Mouse (Mus musculus): ENCODE data around the gene Shc3. TPM values are rescaled to one million over a fixed set of nuclear protein-coding genes. Genes with fewer than 3 reads are reported as not detected.

Gene Shc3
- polyA plus RNA-seq, 1 experiment from 2014 or later = 0.46 TPM

DNA sequence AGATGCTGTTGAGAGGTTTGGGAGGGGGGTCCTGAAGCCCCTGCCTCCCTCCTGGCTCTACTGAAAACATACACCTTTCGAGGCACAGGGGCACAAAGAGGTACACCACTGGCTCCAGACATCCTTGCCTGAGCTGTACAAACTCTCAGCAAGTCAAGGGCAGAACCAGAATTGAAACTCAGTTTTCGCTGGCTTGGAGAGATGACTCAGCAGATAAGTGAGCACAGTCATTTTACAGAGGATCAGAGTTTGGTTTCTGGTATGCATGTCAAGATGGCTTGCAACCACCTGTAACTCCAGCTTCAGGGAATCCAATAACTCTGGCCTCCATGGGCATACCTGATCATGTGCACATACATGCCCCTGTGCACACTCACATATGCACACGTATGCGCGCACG is 79.0 kb downstream of the Shc3 start:
- Histone ChIP-seq H3K4me2 (replicated peaks; ENCODE audit: low read depth, low read length) (no peak overlapping the region), H3K9me3 (ENCODE audit: control insufficient read depth, low read depth, low read length) (no peaks in the 10 kb centered on the region), H3K27me3 (ENCODE audit: control insufficient read depth, insufficient read depth, low read length) (no peaks in the 10 kb centered on the region), H3K36me3 (ENCODE audit: control insufficient read depth, insufficient read depth, low read length) (no peaks in the 10 kb centered on the region), H3K27ac (ENCODE audit: low read length) (no peak overlapping the region), H3K9ac (replicated peaks; ENCODE audit: low read depth, low read length) (no peak overlapping the region), H3K4me1 (ENCODE audit: control insufficient read depth, insufficient read depth, low read length) (no peaks in the 10 kb centered on the region), H3K4me3 (ENCODE audit: low read depth, low read length) (no peak overlapping the region)
- no peak for ATAC-seq (ENCODE audit: insufficient number of reproducible peaks, insufficient read depth, low FRiP score, low read depth)
- 91% methylated on average over 6 of the region's 6 CpGs for WGBS

DNA sequence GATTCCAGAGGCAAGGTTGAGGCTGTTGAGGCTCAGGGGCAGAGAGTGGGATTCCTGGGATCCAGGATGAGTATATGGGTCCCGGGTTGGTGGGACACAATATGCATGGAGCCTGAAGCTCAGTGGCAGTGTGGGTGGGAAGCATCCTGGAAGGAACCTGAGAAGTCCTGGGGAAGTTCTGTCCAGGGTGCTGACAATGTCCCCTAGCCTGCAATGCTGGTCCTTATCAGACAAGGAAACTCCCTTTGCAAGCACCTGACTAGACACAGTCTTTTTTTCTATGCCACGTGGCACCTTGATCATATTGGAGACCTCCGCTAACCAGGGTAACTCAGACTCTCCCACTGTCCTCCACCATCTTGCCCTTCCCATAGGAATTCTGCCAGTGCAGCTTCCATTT is 80.3 kb downstream of the Shc3 start:
- ATAC-seq (ENCODE audit: insufficient number of reproducible peaks, insufficient read depth, low FRiP score, low read depth) = no peak
- H3K4me1 ChIP-seq (ENCODE audit: control insufficient read depth, insufficient read depth, low read length) = no peaks in the 10 kb centered on the region
- no peak overlapping the region for H3K27ac ChIP-seq (ENCODE audit: low read length)
- H3K4me2 ChIP-seq (replicated peaks; ENCODE audit: low read depth, low read length) = no peak overlapping the region
- no peak overlapping the region for H3K9ac ChIP-seq (replicated peaks; ENCODE audit: low read depth, low read length)
- H3K9me3 ChIP-seq (ENCODE audit: control insufficient read depth, low read depth, low read length) = no peaks in the 10 kb centered on the region
- no peaks in the 10 kb centered on the region for H3K27me3 ChIP-seq (ENCODE audit: control insufficient read depth, insufficient read depth, low read length)
- H3K4me3 ChIP-seq (ENCODE audit: low read depth, low read length) = no peak overlapping the region
- 65% methylated on average over 3 of the region's 3 CpGs for WGBS
- no peaks in the 10 kb centered on the region for H3K36me3 ChIP-seq (ENCODE audit: control insufficient read depth, insufficient read depth, low read length)

DNA sequence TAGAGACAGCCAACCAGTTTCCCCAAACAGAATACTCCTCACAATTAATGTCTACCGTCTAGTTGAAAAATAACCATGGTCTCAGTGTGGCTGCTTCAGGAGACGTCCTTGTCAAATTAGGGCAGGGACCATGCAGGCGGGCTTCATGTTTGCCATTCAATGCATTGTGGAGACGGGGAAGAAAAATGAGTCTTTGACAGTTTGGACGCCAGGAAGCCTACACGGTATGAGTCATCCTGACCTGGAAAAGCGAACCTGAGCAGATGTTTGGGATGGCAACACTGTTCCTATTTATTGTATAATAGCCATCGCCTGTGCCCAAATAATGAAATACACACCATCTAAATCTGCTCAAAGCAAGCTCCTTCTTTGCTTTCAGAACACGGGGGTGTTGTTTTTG is 83.9 kb downstream of the Shc3 start:
- ATAC-seq (ENCODE audit: insufficient number of reproducible peaks, insufficient read depth, low FRiP score, low read depth) = no peak
- no peaks in the 10 kb centered on the region for H3K4me1 ChIP-seq (ENCODE audit: control insufficient read depth, insufficient read depth, low read length)
- H3K27ac ChIP-seq (ENCODE audit: low read length) = no peak overlapping the region
- H3K36me3 ChIP-seq (ENCODE audit: control insufficient read depth, insufficient read depth, low read length) = no peaks in the 10 kb centered on the region
- no peaks in the 10 kb centered on the region for H3K27me3 ChIP-seq (ENCODE audit: control insufficient read depth, insufficient read depth, low read length)
- H3K4me3 ChIP-seq (ENCODE audit: low read depth, low read length) = no peak overlapping the region
- no peak overlapping the region for H3K9ac ChIP-seq (replicated peaks; ENCODE audit: low read depth, low read length)
- no peak overlapping the region for H3K4me2 ChIP-seq (replicated peaks; ENCODE audit: low read depth, low read length)
- WGBS = 71% methylated on average over 9 of the region's 9 CpGs
- H3K9me3 ChIP-seq (ENCODE audit: control insufficient read depth, low read depth, low read length) = no peaks in the 10 kb centered on the region

DNA sequence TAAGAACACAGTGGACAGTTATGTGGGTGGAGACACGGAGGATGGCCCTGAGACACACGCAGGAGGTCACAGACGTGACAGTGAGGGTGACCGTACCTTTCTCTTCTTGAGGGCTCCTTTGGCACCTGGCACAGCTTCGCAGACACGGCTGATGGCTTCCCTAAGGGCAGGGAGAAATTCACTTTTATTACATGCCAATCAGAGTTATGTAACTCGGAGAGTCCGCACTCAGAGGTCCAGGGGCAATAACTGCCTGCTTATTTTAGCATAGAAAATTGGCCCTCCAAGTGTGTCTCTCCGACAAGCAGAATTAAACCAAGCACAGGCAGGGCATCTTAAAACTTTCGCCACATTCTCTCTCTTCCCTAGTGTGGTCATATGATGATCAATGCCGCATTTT is 86.4 kb downstream of the Shc3 start:
- no peak overlapping the region for H3K4me2 ChIP-seq (replicated peaks; ENCODE audit: low read depth, low read length)
- no peak overlapping the region for H3K9ac ChIP-seq (replicated peaks; ENCODE audit: low read depth, low read length)
- no peak overlapping the region for H3K4me3 ChIP-seq (ENCODE audit: low read depth, low read length)
- H3K27me3 ChIP-seq (ENCODE audit: control insufficient read depth, insufficient read depth, low read length) = no peaks in the 10 kb centered on the region
- WGBS = 88% methylated on average over 11 of the region's 11 CpGs
- H3K4me1 ChIP-seq (ENCODE audit: control insufficient read depth, insufficient read depth, low read length) = no peaks in the 10 kb centered on the region
- no peaks in the 10 kb centered on the region for H3K36me3 ChIP-seq (ENCODE audit: control insufficient read depth, insufficient read depth, low read length)
- H3K9me3 ChIP-seq (ENCODE audit: control insufficient read depth, low read depth, low read length) = no peaks in the 10 kb centered on the region
- ATAC-seq (ENCODE audit: insufficient number of reproducible peaks, insufficient read depth, low FRiP score, low read depth) = no peak
- H3K27ac ChIP-seq (ENCODE audit: low read length) = no peak overlapping the region

DNA sequence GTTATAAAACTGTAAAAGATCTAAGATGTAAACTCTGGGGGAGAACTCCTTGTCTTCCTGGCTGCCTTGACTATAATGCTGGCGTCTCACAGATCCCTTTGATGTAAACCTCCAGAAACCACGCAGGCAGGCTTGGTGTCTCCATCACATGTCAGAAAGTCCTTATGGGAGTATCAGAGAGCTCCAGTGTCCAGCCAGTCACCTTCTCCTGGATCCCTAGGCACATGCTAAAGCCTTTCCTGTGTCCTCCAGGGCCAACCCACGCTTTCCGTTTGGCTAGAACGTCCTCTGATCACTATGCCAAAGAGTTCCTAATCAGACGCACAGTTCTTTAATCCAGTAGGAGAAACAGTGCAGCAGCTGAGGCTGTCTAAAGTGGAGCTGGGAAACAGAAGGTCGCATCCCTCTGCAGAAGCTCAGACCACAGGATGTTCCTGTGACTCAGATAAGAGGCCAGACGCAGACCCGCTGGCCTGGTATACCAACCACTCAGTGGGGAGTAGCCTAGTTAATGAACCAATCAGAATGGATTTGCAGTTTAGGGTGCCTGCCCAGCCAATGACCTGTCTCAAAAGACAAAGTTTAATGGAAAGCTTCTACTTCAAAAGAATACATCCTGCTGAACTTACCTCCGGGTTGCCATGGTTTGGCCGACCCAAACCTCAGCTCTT is 88.7 kb downstream of the Shc3 start:
- Histone ChIP-seq H3K4me2 (replicated peaks; ENCODE audit: low read depth, low read length) (no peak overlapping the region), H3K27me3 (ENCODE audit: control insufficient read depth, insufficient read depth, low read length) (no peaks in the 10 kb centered on the region), H3K9me3 (ENCODE audit: control insufficient read depth, low read depth, low read length) (no peaks in the 10 kb centered on the region), H3K36me3 (ENCODE audit: control insufficient read depth, insufficient read depth, low read length) (no peaks in the 10 kb centered on the region), H3K9ac (replicated peaks; ENCODE audit: low read depth, low read length) (no peak overlapping the region), H3K4me1 (ENCODE audit: control insufficient read depth, insufficient read depth, low read length) (no peaks in the 10 kb centered on the region), H3K27ac (ENCODE audit: low read length) (no peak overlapping the region), H3K4me3 (ENCODE audit: low read depth, low read length) (no peak overlapping the region)
- ATAC-seq (ENCODE audit: insufficient number of reproducible peaks, insufficient read depth, low FRiP score, low read depth) = no peak
- WGBS = 78% methylated on average over 11 of the region's 11 CpGs

DNA sequence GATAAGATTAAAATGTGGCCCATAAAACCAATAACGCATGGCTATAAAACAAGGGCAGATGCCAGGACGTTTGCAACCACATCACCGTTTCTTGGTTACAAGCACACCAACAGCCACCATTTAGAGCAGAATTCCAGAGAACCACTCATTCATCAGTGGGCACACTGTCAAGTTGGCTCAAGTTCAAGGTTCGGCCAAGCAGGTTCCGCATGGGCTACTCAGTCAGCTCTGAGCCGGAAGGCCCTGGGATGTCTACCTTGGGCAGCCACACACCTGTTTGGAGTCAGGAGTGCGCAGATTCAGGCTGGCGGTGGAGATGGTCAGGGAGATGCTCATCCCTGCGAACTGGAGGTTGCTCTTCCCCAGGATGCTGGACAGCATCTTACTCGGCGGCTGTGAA is 89.4 kb downstream of the Shc3 start:
- Histone ChIP-seq H3K27me3 (ENCODE audit: control insufficient read depth, insufficient read depth, low read length) (no peaks in the 10 kb centered on the region), H3K27ac (ENCODE audit: low read length) (no peak overlapping the region), H3K9me3 (ENCODE audit: control insufficient read depth, low read depth, low read length) (no peaks in the 10 kb centered on the region), H3K4me2 (replicated peaks; ENCODE audit: low read depth, low read length) (no peak overlapping the region), H3K36me3 (ENCODE audit: control insufficient read depth, insufficient read depth, low read length) (no peaks in the 10 kb centered on the region), H3K4me3 (ENCODE audit: low read depth, low read length) (no peak overlapping the region), H3K4me1 (ENCODE audit: control insufficient read depth, insufficient read depth, low read length) (no peaks in the 10 kb centered on the region), H3K9ac (replicated peaks; ENCODE audit: low read depth, low read length) (no peak overlapping the region)
- ATAC-seq (ENCODE audit: insufficient number of reproducible peaks, insufficient read depth, low FRiP score, low read depth) = no peak
- WGBS = 86% methylated on average over 11 of the region's 11 CpGs

DNA sequence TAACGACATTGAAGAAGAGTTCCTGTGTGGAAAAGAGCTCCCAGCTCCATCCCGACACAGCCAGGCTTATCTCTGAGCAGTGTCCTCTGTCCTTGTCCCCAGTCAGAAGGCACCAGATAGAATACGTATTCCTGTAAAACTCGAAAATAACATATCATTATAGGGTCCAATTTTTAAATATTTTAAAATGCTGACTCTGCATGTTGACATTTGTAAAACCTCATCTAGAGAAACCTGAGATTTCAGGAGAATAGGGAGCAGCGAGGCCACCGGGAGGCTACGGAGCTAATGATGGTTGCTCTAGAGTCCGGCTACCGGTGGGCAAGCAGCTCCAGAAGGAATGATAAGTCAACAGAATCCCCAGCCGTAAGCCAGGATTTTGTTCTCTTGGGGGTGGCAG is 92.2 kb downstream of the Shc3 start:
- no peak overlapping the region for H3K27ac ChIP-seq (ENCODE audit: low read length)
- no peak for ATAC-seq (ENCODE audit: insufficient number of reproducible peaks, insufficient read depth, low FRiP score, low read depth)
- H3K9ac ChIP-seq (replicated peaks; ENCODE audit: low read depth, low read length) = no peak overlapping the region
- no peaks in the 10 kb centered on the region for H3K36me3 ChIP-seq (ENCODE audit: control insufficient read depth, insufficient read depth, low read length)
- H3K4me1 ChIP-seq (ENCODE audit: control insufficient read depth, insufficient read depth, low read length) = no peaks in the 10 kb centered on the region
- 79% methylated on average over 10 of the region's 10 CpGs for whole genome bisulfite sequencing
- H3K4me2 ChIP-seq (replicated peaks; ENCODE audit: low read depth, low read length) = no peak overlapping the region
- no peak overlapping the region for H3K4me3 ChIP-seq (ENCODE audit: low read depth, low read length)
- H3K27me3 ChIP-seq (ENCODE audit: control insufficient read depth, insufficient read depth, low read length) = no peaks in the 10 kb centered on the region
- no peaks in the 10 kb centered on the region for H3K9me3 ChIP-seq (ENCODE audit: control insufficient read depth, low read depth, low read length)

DNA sequence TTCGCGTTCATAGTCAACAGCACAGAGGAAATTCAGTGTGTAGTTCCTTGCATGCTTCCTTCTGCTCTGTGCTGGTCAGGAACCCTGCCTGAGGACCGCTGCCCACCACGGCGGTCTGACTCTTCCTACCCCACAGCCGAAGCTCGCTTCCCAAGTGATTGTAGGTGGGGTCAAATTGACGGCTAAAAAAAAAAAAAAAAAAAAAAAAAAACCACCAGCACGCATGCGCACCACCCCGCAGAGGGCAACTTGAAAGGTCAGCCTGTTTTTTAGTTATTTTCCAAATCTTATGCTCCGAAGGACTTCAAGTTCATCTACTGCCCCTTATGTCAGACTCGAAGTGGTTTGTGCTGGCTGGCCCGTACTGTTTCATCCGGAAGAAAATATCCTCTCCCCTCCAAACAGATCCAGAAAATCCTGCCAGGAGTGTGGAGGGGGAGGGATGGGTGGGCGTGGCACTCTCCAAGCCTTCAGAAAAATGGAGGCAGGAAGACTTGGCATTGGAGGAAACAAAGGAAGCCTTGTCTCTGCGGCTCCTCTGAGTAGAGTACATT is 100.4 kb downstream of the Shc3 start:
- Histone ChIP-seq H3K4me1 (ENCODE audit: control insufficient read depth, insufficient read depth, low read length) (no peaks in the 10 kb centered on the region), H3K27me3 (ENCODE audit: control insufficient read depth, insufficient read depth, low read length) (no peaks in the 10 kb centered on the region), H3K9me3 (ENCODE audit: control insufficient read depth, low read depth, low read length) (no peaks in the 10 kb centered on the region), H3K9ac (replicated peaks; ENCODE audit: low read depth, low read length) (no peak overlapping the region), H3K4me2 (replicated peaks; ENCODE audit: low read depth, low read length) (no peak overlapping the region), H3K27ac (ENCODE audit: low read length) (no peak overlapping the region), H3K36me3 (ENCODE audit: control insufficient read depth, insufficient read depth, low read length) (no peaks in the 10 kb centered on the region), H3K4me3 (ENCODE audit: low read depth, low read length) (no peak overlapping the region)
- no peak for ATAC-seq (ENCODE audit: insufficient number of reproducible peaks, insufficient read depth, low FRiP score, low read depth)
- 65% methylated on average over 17 of the region's 17 CpGs for WGBS

Data from stomach, embryonic 14.5 days (tissue).